Mouse (Mus musculus) hindbrain, embryonic 13.5 days (tissue): Measurements from ENCODE around the gene A430078G23Rik. TPM values are rescaled to one million over a fixed set of nuclear protein-coding genes. Genes with fewer than 3 reads are reported as not detected.

Source experiments
- ATAC-seq: fragments of 200-750 bp; cut with Nextera tagmentation; 2 replicates; pipeline ENCODE4 v1.8.0; 2017; ENCODE audit warnings: moderate TSS enrichment; ENCODE audit not compliant: low FRiP score
- H3K27ac ChIP-seq: fragments of 300-500 bp; sonication (generic); 2 replicates; pipeline ENCODE4 v1.5.1; 2015; ENCODE audit warnings: inconsistent platforms, mild to moderate bottlenecking, moderate library complexity
- H3K27me3 ChIP-seq: fragments of 300-500 bp; sonication (generic); 2 replicates; pipeline ENCODE4 v1.6.1; 2015; ENCODE audit warnings: mild to moderate bottlenecking, inconsistent platforms
- H3K36me3 ChIP-seq: fragments of 300-500 bp; sonication (generic); 2 replicates; pipeline ENCODE4 v1.6.1; 2015; ENCODE audit warnings: mild to moderate bottlenecking, inconsistent platforms
- H3K4me1 ChIP-seq: fragments of 300-500 bp; sonication (generic); replicated peaks from 2 replicates; pipeline ENCODE4 v1.6.1; 2015; ENCODE audit warnings: inconsistent platforms
- H3K4me2 ChIP-seq: fragments of 300-500 bp; sonication (generic); 2 replicates; pipeline ENCODE4 v1.6.1; 2015; ENCODE audit warnings: inconsistent platforms, mild to moderate bottlenecking, moderate library complexity
- H3K4me3 ChIP-seq: fragments of 300-500 bp; sonication (generic); 2 replicates; pipeline ENCODE4 v1.5.1; 2015; ENCODE audit warnings: mild to moderate bottlenecking, inconsistent platforms
- H3K9ac ChIP-seq: fragments of 300-500 bp; sonication (generic); 2 replicates; pipeline ENCODE4 v1.6.1; 2015; ENCODE audit warnings: mild to moderate bottlenecking, inconsistent platforms
- H3K9me3 ChIP-seq: fragments of 300-500 bp; sonication (generic); 2 replicates; pipeline ENCODE4 v1.6.1; 2016; ENCODE audit warnings: inconsistent platforms
- WGBS: fragments of 180-500 bp; shearing (Covaris S2); methylation state at CpG from one replicate; pipeline ENCODE4 v1.1.7; 2015; 5-methylcytosine and 5-hydroxymethylcytosine counted together
- polyA plus RNA-seq: library from polyadenylated mRNA; unstranded; fragments of >200 nt; fragmentation: Nextera tagmentation; extraction: Ambion mirVana; gene quantifications from 2 replicates; pipeline ENCODE4 v1.2.1, GENCODE M21; 2015

Gene A430078G23Rik
- polyA plus RNA-seq, 1 experiment from 2014 or later: not detected

DNA sequence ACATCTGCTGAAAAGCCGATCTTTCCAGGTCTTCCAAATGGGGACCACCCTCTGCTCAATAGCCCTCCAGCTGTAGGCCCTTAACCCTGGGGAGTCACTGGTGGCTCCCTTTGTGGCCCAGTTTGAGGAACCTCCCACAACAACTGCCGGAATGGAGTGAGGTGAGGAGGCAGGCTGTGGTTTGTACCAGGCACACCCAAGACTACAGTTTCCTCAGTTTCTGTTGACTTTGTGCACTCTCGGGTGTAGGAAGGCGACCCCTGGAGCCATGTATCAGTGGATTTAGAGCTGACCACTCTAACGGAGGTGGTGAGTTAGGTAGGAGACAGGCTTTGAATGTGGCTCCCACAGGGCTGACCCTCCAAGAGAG lies 1.2 kb downstream of the A430078G23Rik start:
- no peak overlapping the region for H3K27ac ChIP-seq
- H3K4me3 ChIP-seq: no peak overlapping the region
- H3K9ac ChIP-seq: no peak overlapping the region
- H3K27me3 ChIP-seq: no peaks in the 10 kb centered on the region
- H3K36me3 ChIP-seq: no peaks in the 10 kb centered on the region
- H3K4me2 ChIP-seq: no peak overlapping the region
- no peaks in the 10 kb centered on the region for H3K9me3 ChIP-seq
- WGBS: 73% methylated on average over 5 of the region's 5 CpGs
- H3K4me1 ChIP-seq: no peaks in the 10 kb centered on the region
- ATAC-seq: no peak

DNA sequence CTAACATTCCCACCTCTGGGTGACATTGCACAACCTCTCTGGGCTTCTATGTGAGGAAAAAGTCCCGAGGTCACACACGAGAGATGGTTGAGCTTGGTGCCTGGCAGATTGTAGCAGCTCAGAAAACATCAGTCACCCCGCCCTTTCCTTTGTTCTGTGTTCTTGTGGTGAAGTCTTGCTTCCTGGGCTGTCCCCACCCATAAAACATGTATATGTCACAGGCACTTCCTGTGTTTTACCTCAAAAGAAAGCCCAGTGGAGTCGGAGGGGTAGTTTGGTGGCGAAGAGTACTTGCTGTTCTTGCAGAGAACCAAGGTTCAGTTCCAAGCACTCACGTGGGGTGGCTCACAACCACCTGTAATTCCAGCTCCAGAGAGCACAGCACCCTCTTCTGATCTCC lies 2.4 kb downstream of the A430078G23Rik start:
- no peaks in the 10 kb centered on the region for H3K27me3 ChIP-seq
- no peak overlapping the region for H3K9ac ChIP-seq
- H3K4me3 ChIP-seq: no peak overlapping the region
- H3K4me1 ChIP-seq: no peaks in the 10 kb centered on the region
- no peak overlapping the region for H3K27ac ChIP-seq
- no peak for ATAC-seq
- H3K36me3 ChIP-seq: no peaks in the 10 kb centered on the region
- H3K4me2 ChIP-seq: no peak overlapping the region
- WGBS: 87% methylated on average over 6 of the region's 6 CpGs
- H3K9me3 ChIP-seq: no peaks in the 10 kb centered on the region

DNA sequence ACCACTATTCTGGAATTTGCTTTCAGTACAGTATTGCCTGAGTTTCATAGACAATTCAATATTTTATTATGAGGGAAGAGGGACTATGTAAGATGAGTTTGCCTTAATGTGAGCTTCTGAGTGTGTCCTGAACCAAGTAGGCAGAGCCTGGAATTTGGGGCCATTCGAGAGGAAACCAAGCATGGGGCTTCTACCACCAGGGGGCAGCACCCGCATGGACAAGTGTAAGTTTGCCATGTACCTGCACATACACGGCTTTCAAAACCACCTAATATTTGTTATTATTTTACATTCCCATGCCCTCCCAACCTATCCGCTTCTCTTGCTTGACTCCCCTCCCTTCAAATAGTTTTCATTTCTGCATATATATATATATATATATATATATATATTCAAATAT lies 4.8 kb downstream of the A430078G23Rik start:
- no peak for ATAC-seq
- H3K9me3 ChIP-seq: no peaks in the 10 kb centered on the region
- H3K4me2 ChIP-seq: no peak overlapping the region
- H3K4me3 ChIP-seq: no peak overlapping the region
- H3K9ac ChIP-seq: no peak overlapping the region
- H3K27ac ChIP-seq: no peak overlapping the region
- 5% methylated on average over 4 of the region's 4 CpGs for WGBS
- H3K36me3 ChIP-seq: no peaks in the 10 kb centered on the region
- no peaks in the 10 kb centered on the region for H3K4me1 ChIP-seq
- 0 out of 2 replicates have a peak, but pooled peaks cover 3% of the 10 kb centered on the region for H3K27me3 ChIP-seq

DNA sequence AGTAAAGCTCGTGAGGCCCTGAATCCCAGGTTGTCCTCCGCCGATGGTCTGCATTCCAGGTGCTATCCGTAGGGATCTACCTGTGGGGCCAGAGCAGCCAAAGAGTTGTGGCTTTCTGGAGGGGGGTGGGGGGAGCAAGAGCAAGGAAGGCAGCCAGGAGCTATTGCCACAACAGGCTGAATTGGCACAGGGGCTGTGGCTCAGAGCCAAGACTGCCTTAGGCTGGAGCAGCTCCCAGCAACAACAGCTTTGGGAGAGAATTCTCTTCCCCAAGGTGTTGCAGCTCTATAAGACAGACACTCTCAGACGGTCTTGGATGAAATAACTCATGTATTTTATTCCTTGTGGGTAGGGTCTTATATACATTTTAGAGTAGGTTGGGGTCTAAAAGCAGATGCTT lies 13.9 kb downstream of the A430078G23Rik start:
- no peaks in the 10 kb centered on the region for H3K36me3 ChIP-seq
- no peak overlapping the region for H3K9ac ChIP-seq
- no peak for ATAC-seq
- no peak overlapping the region for H3K4me3 ChIP-seq
- H3K27me3 ChIP-seq: 0 out of 2 replicates have a peak, but pooled peaks cover 3% of the 10 kb centered on the region
- H3K4me1 ChIP-seq: no peaks in the 10 kb centered on the region
- H3K9me3 ChIP-seq: no peaks in the 10 kb centered on the region
- H3K4me2 ChIP-seq: no peak overlapping the region
- H3K27ac ChIP-seq: no peak overlapping the region
- whole genome bisulfite sequencing: 89% methylated on average over 5 of the region's 5 CpGs

DNA sequence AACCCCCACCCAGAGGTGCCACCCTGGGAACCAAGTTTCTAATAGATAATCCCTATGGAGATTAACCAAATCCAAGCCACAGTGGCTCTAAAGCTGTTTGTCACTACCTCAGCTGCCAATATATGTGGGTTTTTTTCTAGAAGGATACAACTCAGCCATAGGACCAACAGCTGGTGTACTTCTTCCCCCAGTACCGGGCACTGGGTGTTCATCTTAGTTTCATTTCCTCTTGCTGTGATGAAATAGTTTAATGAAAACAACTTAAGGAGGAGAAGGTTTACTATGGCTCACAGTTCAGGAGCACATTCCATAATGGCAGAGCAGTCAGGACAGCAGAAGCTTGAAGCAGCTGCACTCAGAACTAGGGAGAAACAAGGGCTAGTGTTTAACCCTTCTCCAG lies 14.9 kb downstream of the A430078G23Rik start:
- no peak for ATAC-seq
- H3K27me3 ChIP-seq: no peaks in the 10 kb centered on the region
- no peak overlapping the region for H3K27ac ChIP-seq
- no peak overlapping the region for H3K4me3 ChIP-seq
- H3K4me1 ChIP-seq: no peaks in the 10 kb centered on the region
- no peak overlapping the region for H3K4me2 ChIP-seq
- no peaks in the 10 kb centered on the region for H3K36me3 ChIP-seq
- H3K9ac ChIP-seq: no peak overlapping the region
- H3K9me3 ChIP-seq: no peaks in the 10 kb centered on the region
- 83% methylated on average over 1 of the region's 1 CpGs for WGBS

DNA sequence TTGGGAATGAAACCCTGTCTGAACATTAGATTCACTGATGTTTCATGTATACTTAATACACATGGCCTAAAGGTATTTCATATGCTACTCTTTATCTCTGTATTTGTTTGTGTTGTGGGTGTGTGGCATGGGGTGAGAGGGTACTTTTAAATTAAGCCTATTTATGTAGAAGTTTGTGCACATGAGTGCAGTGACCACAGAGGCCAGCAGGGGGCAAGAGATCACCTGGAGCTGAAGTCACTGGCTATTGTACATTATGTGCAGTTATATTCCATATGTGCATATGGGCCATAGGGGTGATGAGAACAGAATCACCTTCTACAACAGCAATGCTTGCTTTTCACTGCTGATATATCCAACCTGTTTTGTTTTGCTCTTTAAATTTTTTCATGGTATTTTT lies 22.5 kb downstream of the A430078G23Rik start:
- H3K4me2 ChIP-seq: no peak overlapping the region
- H3K27me3 ChIP-seq: no peaks in the 10 kb centered on the region
- H3K9me3 ChIP-seq: no peaks in the 10 kb centered on the region
- H3K36me3 ChIP-seq: no peaks in the 10 kb centered on the region
- H3K4me1 ChIP-seq: no peaks in the 10 kb centered on the region
- ATAC-seq: no peak
- H3K4me3 ChIP-seq: no peak overlapping the region
- H3K9ac ChIP-seq: no peak overlapping the region
- H3K27ac ChIP-seq: no peak overlapping the region

DNA sequence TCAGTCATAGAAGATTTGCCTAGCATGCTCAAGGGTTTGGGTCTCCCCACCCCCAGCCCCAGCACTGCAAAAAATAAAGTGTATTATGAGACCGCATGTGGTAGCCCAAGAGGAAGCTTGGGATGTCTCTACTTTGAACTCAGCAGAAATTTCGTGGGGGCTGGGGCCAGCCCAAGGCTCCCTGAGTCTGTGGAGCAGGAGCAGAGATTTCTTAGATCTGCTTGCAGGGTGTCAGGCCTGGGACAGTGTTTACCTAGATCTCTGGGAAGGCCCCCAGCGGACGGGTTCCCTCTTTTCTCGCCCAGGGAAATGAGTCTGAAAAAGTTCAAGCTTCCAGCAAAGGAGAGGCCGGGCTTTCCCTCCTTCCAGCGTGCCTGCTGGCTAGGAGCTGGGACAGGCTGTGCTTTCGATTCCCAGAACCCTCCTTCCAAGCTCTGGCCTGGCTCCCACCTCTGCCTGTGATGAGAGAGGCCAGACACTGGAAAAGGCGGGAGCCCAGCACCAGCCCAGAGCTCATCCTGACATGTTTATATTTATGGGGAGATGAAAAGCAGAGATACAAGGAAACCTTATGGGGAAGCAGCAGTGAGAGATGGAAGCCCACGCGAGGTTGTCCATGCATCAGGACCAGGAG lies 23.5 kb downstream of the A430078G23Rik start:
- no peaks in the 10 kb centered on the region for H3K27me3 ChIP-seq
- H3K4me3 ChIP-seq: no peak overlapping the region
- ATAC-seq: no peak
- H3K27ac ChIP-seq: no peak overlapping the region
- WGBS: 71% methylated on average over 11 of the region's 11 CpGs
- no peaks in the 10 kb centered on the region for H3K4me1 ChIP-seq
- no peak overlapping the region for H3K9ac ChIP-seq
- no peaks in the 10 kb centered on the region for H3K9me3 ChIP-seq
- H3K4me2 ChIP-seq: no peak overlapping the region
- H3K36me3 ChIP-seq: no peaks in the 10 kb centered on the region

DNA sequence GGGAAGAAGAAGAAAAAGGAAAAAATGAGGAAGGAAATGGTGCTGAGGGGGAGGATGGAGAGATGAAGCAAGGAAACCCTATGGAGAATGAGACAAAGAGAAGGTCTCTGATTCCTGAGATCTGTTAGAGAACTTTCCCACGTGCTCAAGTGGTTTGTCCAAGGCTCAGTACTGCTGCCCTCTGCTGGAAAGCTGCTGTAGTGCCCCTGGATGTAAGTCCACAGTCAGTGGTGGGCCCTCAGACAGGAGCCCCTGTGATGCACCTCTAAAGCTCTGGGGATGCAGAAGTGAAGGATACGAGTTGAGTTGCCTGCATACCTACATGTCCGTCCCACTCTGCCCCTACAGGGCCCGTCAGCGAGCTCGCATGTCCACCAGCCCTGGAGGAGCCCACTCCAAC lies 34.1 kb downstream of the A430078G23Rik start:
- Histone ChIP-seq H3K27ac (no peak overlapping the region), H3K4me3 (no peak overlapping the region), H3K4me2 (no peak overlapping the region), H3K9me3 (no peaks in the 10 kb centered on the region), H3K27me3 (0 out of 2 replicates have a peak, but pooled peaks cover 2% of the 10 kb centered on the region), H3K36me3 (no peaks in the 10 kb centered on the region), H3K9ac (no peak overlapping the region), H3K4me1 (peaks cover 2% of the 10 kb centered on the region)
- 36% methylated on average over 6 of the region's 6 CpGs for WGBS
- no peak for ATAC-seq

DNA sequence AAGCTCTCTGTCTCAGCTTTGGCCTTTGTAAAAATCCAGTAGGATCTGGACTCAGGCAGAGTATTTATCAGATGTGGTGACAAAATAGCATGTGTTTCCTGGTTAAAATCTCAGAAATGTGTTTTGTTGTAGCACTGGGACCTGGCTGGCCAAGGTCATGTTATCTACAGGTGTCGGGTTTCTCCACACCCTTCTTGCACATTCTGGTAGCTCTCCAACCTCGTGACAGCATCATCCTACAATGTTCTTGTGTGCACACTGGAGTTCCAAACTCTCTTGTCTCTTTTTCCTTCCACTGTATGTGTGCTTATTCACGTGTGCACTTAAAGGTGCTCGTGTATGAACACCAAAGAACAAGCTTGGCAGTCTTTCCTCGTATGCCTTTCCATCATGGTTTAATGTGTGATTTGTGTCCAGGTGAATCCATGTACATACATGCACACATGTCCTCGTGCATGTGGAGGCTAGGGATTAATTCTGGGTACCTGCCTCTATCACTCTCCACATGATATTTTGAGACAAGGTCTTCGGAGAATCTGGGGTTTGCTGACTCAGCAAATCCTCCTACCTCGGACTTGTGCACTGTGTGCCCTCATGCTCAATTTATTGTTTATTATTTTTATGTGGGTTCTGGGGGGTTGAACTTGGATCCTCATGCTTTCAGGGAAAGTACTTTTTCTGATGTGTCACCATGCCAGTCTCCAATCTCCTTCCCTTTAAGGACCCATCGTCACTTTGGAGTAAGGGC lies 35.5 kb downstream of the A430078G23Rik start:
- 80% methylated on average over 9 of the region's 9 CpGs for WGBS
- no peak overlapping the region for H3K27ac ChIP-seq
- H3K9ac ChIP-seq: no peak overlapping the region
- H3K4me2 ChIP-seq: no peak overlapping the region
- H3K9me3 ChIP-seq: no peaks in the 10 kb centered on the region
- no peak for ATAC-seq
- H3K4me1 ChIP-seq: peaks cover 12% of the 10 kb centered on the region
- no peaks in the 10 kb centered on the region for H3K36me3 ChIP-seq
- no peak overlapping the region for H3K4me3 ChIP-seq
- 0 out of 2 replicates have a peak, but pooled peaks cover 2% of the 10 kb centered on the region for H3K27me3 ChIP-seq

DNA sequence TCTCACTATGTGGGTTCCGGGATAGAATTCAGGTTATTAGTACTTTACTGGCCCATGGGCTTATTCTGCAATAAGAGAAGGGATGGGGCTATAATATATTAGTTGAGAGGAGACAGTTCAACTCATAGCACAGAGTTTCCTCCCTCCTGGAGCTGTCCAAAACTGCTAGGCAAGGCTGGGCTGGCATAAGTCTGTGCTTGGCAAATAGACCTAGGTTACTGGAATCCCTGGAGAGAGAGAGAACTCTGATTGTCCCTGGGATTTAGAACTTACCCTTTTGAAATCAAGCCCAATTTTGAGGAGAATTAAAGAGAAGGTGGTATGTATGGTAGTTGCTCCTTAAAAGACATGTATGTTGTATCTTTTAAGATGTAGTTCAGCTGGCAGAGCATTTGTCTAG lies 36.3 kb downstream of the A430078G23Rik start:
- no peaks in the 10 kb centered on the region for H3K9me3 ChIP-seq
- no peak overlapping the region for H3K27ac ChIP-seq
- WGBS: 97% methylated on average over 1 of the region's 1 CpGs
- H3K9ac ChIP-seq: no peak overlapping the region
- no peaks in the 10 kb centered on the region for H3K36me3 ChIP-seq
- no peak overlapping the region for H3K4me3 ChIP-seq
- ATAC-seq: no peak
- 0 out of 2 replicates have a peak, but pooled peaks cover 2% of the 10 kb centered on the region for H3K27me3 ChIP-seq
- no peak overlapping the region for H3K4me2 ChIP-seq
- H3K4me1 ChIP-seq: peaks cover 19% of the 10 kb centered on the region

DNA sequence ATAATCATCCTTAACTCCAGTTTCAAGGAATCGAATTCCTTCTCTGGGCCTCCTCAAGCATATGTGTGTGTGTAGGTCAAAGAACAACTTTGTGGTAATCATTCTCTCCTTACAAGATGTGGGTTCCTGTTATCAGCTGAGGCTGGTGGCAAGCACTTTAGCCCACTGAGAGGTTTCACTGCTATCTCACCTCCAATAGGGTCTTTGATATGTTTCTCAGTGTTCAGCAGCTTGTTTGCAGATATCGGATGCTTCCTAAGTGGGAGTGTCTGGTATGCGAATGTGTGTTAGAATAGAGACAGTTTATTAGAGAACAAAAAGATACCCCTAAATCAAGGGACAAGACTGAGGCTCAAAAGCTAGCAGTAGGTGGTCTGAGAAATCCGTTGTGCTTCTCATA lies 39.1 kb downstream of the A430078G23Rik start:
- Histone ChIP-seq H3K27me3 (0 out of 2 replicates have a peak, but pooled peaks cover 2% of the 10 kb centered on the region), H3K36me3 (peaks cover 9% of the 10 kb centered on the region), H3K4me2 (peak overlapping the region; percentile 90), H3K9ac (peak overlapping the region; percentile 90; the same call in 1 of the 2 replicates), H3K4me1 (peaks cover 33% of the 10 kb centered on the region), H3K9me3 (no peaks in the 10 kb centered on the region), H3K4me3 (peak overlapping the region; percentile 83), H3K27ac (no peak overlapping the region)
- WGBS: 59% methylated on average over 4 of the region's 4 CpGs
- ATAC-seq: no peak

DNA sequence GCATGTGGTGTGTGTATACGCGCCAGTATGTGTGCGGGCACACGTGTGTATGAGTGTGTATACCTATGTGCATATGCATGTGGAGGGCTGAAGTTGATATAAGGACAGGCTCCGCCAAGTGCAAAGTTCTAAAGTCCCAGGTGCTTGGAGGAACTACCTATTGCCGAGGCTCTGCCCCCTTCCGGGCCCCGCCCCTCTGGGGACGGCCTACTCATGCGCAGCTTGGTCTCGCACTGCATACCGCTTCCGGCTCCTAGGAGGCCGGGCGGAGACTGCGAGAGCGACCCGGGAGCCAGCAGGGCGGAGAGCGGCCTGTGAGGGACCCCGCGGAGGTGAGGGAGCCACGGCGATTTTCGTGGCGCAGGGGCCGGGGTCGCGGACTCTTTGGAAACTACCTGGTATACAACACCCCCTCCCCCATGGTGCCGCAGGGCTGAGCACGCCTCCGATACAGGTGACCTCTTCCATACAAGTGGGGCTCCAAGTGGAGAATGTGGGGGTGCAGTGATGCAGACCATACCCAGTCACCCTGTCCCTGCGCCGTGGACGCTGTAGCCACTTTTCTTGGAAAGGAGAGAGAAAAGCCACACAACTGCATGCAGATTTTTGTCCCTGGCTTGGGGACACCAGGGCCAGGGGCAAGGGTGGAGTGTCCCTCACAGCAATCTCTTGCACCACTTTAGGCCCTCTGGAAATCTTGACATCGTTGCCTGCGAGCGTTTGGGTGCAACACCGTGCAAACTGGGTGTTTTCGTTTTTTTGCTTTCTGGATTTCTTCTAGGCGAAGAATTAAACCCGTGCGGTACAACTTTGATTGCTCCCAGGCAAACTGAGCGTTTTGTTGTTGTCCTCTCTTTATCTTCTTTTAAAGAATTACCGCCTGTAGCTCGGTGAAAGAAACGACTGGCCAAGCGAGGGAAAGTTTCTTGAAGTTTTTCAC lies 39.8 kb downstream of the A430078G23Rik start, which contains the start of gene Arhgef18:
Arhgef18 (plus strand) TSS at position 236 of the 940 bp plus-strand sequence.
- Histone ChIP-seq H3K9ac (peak within 1 kb of the TSS; percentile 90), H3K4me2 (peak within 1 kb of the TSS; percentile 90), H3K27ac (peak within 1 kb of the TSS; percentile 19; the same call in 1 of the 2 replicates), H3K9me3 (no peaks in the 10 kb centered on the region), H3K27me3 (0 out of 2 replicates have a peak, but pooled peaks cover 2% of the 10 kb centered on the region), H3K4me1 (peaks cover 33% of the 10 kb centered on the region), H3K36me3 (peaks cover 9% of the 10 kb centered on the region), H3K4me3 (peak within 1 kb of the TSS; percentile 83)
- ATAC-seq: peak; percentile 98
- WGBS: 1% methylated on average over 48 of the region's 48 CpGs
